Mouse (Mus musculus) hematopoietic stem cell, adult 5-6 weeks (primary cell): ENCODE data around the gene Dhx58. TPM values are rescaled to one million over a fixed set of nuclear protein-coding genes. Genes with fewer than 3 reads are reported as not detected.

Source experiments
- ATAC-seq, 2 experiments: fragments of 125-278 bp in 1 of 2; replicated peaks in 1 of 2; 2 replicates each; pipeline ENCODE4 v1.8.0; 2016 to 2017; ENCODE audit warnings: inconsistent platforms in 2 of 2, mild to moderate bottlenecking in 2 of 2, moderate number of reproducible peaks in 2 of 2, low read depth in 1 of 2, moderate TSS enrichment in 1 of 2; ENCODE audit not compliant: low FRiP score in 2 of 2, poor library complexity in 2 of 2, severe bottlenecking in 2 of 2, insufficient read depth in 1 of 2, low TSS enrichment in 1 of 2
- total RNA-seq: library from RNA; stranded (forward); fragments of 172-1452, 232-1000 nt; gene quantifications from 2 replicates; pipeline ENCODE4 v1.2.3, GENCODE M21; 2017

Gene Dhx58
- total RNA-seq, 1 experiment from 2014 or later = 33.1 TPM

- ATAC-seq = no peak
These were observed 24.5 kb upstream of the Dhx58 start for GRCm38 (mm10) chr11:100728601-100729000.

- ATAC-seq = no peak
These were observed 23.1 kb upstream of the Dhx58 start for GRCm38 (mm10) chr11:100727201-100727600.

DNA sequence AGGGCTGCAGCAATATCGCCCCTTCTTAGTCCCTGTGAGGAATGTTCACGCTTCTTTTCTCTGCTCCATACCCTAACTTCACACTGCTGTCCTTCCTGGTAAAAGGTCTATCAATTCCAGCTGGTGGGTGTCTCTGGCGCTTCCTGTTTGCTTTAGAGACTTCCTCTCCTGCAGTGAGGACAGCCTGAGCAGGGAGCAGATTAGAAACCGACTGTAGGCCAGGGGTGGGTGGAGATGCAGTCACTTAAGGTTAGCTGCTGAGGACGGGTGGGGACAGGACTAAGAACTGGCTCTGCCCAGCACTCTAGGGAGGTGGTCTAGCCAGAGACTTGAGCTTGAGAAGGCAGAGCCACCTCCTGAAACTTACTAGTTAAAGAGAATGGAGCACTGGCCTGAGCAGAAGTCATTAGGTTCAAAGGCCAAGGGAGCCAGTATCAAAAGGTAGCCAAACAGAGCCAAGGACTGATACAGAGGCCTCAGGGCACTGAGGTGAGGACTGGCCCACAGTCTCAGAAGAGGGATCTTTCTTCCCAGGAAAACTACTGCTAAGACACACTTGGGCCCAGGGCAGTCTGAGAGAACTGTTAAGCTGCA, 20.9 kb upstream of the Dhx58 start:
- ATAC-seq = 0 out of 4 replicates have a peak, but pooled peaks of 1 of the 2 experiments have one; percentile 5

DNA sequence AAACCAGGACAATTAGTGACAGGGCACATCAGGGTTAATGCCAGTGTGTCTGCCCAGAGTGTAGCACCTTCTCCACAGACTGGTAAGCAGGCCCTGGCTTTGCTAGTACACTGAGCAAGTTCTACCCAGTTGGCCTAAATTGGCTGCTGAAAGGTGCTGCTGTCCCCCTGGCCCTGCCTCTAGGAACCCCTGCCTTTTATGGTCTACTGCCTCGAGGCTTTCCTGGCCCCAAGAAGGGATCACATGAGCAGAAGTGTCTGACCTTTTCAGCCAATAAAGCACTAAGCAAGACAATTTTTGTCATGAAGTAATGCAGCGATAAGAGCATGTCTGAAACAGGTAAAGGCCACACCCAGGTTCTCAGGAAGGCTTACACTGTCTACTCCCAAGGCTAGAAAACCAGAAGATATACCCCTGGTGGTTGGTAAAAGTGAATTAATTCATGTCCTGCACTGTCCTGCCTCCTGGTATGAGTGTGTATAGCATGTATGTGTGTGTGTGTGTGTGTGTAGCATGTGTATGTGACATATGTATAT, 18.5 kb upstream of the Dhx58 start:
- 0 out of 4 replicates have a peak, but pooled peaks of 1 of the 2 experiments have one; percentile 15 for ATAC-seq

- ATAC-seq = peak in 1 of 2 experiments; percentile 54; a peak in 2 of 4 replicates
These were observed 17.9 kb upstream of the Dhx58 start for GRCm38 (mm10) chr11:100721776-100722492.

GRCm38 (mm10) chr11:100721254-100721653, 17.2 kb upstream of the Dhx58 start:
- no peak; a peak in 1 of 4 replicates for ATAC-seq

- ATAC-seq = no peak
These were observed 16.3 kb upstream of the Dhx58 start for GRCm38 (mm10) chr11:100720345-100720744.

- no peak for ATAC-seq
These were observed 15.8 kb upstream of the Dhx58 start for GRCm38 (mm10) chr11:100719893-100720292.

- ATAC-seq = no peak
These were observed 15.2 kb upstream of the Dhx58 start for GRCm38 (mm10) chr11:100719312-100719711.

- ATAC-seq = no peak
These were observed 14.8 kb upstream of the Dhx58 start for GRCm38 (mm10) chr11:100718866-100719265.

GRCm38 (mm10) chr11:100718462-100718861, 14.4 kb upstream of the Dhx58 start:
- ATAC-seq = no peak

DNA sequence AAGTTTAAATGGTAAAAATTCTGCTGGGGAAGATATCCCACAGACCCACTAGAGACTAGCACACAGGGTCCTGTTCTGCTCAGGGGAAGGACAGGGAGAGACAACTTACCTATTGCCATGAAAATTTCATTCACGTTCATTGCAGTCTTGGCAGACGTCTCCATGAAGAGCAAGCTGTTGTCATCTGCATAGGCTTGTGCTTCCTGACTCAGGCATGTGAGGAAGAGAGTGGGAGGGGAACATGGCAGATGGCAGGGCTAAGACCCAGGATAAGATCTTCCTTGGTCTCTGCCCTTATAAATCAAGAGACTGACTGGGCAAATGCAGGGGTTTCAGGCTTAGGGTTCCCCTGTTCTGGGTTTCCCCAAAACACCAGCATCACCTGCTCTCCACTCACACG, 12.6 kb upstream of the Dhx58 start:
- ATAC-seq = no peak

- ATAC-seq = no peak
These were observed 10.9 kb upstream of the Dhx58 start for GRCm38 (mm10) chr11:100714948-100715347.

GRCm38 (mm10) chr11:100714534-100714915, 10.5 kb upstream of the Dhx58 start:
- peak; percentile 59 to 67; a peak in 3 of 4 replicates for ATAC-seq

DNA sequence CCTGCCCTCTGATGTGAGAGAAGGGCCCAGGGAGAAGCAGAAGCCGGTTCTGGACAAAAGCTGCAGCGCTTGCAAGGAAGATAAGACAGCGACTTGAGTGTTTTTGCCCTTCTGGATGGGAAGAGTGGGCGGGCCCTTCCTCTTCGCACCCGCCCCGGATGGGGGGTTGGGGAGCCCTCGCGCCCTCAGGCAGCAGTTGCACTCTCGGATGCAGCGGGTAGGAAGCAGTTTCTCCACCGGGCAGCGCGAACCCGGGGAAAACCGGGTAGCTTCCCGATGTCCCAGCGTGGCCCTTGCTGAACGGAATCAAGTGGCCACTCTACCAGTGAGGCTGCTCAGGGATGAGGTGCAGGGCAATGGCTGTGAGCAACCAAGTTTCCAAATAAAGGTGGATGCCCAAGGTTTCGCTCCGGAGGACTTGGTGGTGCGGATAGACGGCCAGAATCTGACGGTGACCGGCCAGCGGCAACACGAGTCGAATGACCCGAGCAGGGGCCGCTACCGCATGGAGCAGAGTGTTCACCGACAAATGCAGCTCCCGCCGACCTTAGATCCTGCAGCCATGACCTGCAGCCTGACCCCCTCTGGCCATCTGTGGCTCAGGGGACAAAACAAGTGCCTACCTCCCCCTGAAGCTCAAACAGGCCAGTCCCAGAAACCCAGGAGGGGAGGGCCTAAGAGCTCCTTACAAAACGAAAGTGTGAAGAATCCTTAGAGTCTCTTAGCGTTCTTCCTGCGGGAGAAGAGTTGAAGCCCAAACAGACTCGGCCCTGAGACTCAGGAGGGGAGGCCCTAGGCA, 9.9 kb upstream of the Dhx58 start, which contains the start of gene Hspb9:
TSS of gene Hspb9 (plus strand) at position 116 of the 799 bp plus-strand sequence.
- peak; percentile 57 to 66 for ATAC-seq

GRCm38 (mm10) chr11:100713174-100713573, 9.1 kb upstream of the Dhx58 start:
- ATAC-seq = no peak

GRCm38 (mm10) chr11:100711783-100712615, 7.9 kb upstream of the Dhx58 start, which contains the start of gene Kat2a:
Kat2a (minus strand) TSS chr11:100712465.
- ATAC-seq = peak; percentile 35 to 41; a peak in 1 of 4 replicates
